Mouse (Mus musculus): ENCODE measurements at regions not wholly inside any gene's neighbourhood (a gene's known extent, or its start where the extent isn't known, plus 50 kb on each side); places are given as distances from the start of the nearest gene placed in this dataset.

DNA sequence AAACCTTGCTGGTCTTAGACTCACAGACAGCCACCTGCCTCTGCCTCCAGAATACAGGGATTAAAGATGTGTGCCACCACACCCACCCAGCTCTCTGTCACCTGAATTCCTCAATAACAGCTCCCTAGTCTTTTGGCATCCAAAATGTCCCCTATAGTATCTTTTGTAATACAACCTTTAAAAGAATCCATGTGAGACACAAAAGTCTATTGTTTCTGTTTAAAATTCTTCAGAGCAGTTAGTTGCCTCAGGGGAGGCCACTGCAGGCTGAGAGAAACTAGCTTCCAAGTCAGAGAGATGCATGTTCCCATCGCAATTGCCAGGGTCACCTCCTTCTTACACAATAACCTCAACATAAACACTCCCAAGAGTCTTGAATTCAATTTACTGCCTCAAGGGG lies 70.6 kb upstream of the Lama4 start:
- TF ChIP-seq EP300 (IDR thresholded peaks at IDR 0.05) (no peak), CTCF (IDR thresholded peaks at IDR 0.05) (no peak)
